Mouse (Mus musculus): ENCODE data around the gene Stx6.

DNA sequence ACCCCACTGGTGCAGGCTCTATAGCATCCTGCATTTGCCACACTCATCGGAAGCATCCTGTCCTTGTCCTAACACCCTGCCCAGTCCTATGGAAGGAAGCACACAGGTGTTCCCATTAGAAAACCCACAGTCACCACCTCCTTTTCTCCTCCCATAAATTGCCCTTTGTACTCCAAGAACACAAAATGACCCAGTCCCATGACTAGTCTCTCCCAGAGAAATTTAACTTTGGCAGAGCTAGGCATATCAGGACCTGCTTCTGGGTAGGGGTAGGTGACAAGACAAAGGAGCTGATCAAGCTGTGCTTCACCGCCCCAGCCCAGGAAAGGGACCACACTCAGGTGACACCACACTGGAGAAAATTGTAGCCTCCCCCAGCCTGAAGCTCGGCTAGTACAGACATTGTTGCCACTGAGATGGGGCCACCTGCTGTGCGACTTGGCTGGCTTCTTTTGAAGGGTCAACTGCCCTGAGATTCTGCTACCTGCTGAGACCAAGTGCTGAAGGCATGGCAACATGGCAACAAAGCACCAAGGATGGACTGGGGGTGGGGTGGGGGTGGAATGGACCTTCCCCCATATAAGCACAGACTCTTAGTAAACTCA lies 92.1 kb downstream of the Stx6 start:
- TF ChIP-seq SIN3A (IDR thresholded peaks at IDR 0.05; ENCODE audit: low read length) (no peak), CTCF (conservative IDR thresholded peaks at IDR 0.05 in 1 of 2, IDR thresholded peaks at IDR 0.05 in 1 of 2; ENCODE audit: low read depth in 2 of 2, low read length in 2 of 2) (no peak), CHD1 (IDR thresholded peaks at IDR 0.05; ENCODE audit: low read depth, low read length) (no peak), EP300 (IDR thresholded peaks at IDR 0.05; ENCODE audit: low read length) (no peak), USF1 (IDR thresholded peaks at IDR 0.05; ENCODE audit: low read depth, low read length) (no peak), NRF1 (IDR thresholded peaks at IDR 0.05; ENCODE audit: low read depth, low read length) (no peak), SMC3 (IDR thresholded peaks at IDR 0.05; ENCODE audit: low read depth, low read length) (no peak), HCFC1 (IDR thresholded peaks at IDR 0.05; ENCODE audit: low read depth, low read length) (no peak), MAZ (IDR thresholded peaks at IDR 0.05; ENCODE audit: low read depth, low read length) (no peak)
